Mouse (Mus musculus): ENCODE data around the gene Apela. TPM values are rescaled to one million over a fixed set of nuclear protein-coding genes. Genes with fewer than 3 reads are reported as not detected.

The Apela gene
- polyA plus RNA-seq, 2 experiments: 0.27 to 0.37 TPM

GRCm38 (mm10) chr8:65068473-65068819 lies 31.3 kb upstream of the Apela start:
- no peak overlapping the region for H3K4me2 ChIP-seq (ENCODE audit: low read depth)

GRCm38 (mm10) chr8:65067694-65068472 lies 30.7 kb upstream of the Apela start:
- Histone ChIP-seq H3K36me3 (replicated peaks; ENCODE audit: control insufficient read depth, insufficient read depth, low read depth) (no peaks in the 10 kb centered on the region), H3K27ac (no peak overlapping the region), H3K4me3 (ENCODE audit: insufficient read depth in 1 of 2, low read depth in 2 of 2, low read length in 2 of 2) (no peak overlapping the region), H3K4me1 (replicated peaks; ENCODE audit: control insufficient read depth in 2 of 2, insufficient read depth in 2 of 2, low read length in 1 of 2) (no peaks in the 10 kb centered on the region), H3K9me3 (ENCODE audit: control insufficient read depth, low read length) (no peaks in the 10 kb centered on the region), H3K27me3 (ENCODE audit: control insufficient read depth, insufficient read depth, low read length) (no peaks in the 10 kb centered on the region), H3K4me2 (ENCODE audit: low read depth) (no peak overlapping the region), H3K9ac (replicated peaks) (no peak overlapping the region)
- ATAC-seq (ENCODE audit: insufficient read depth): no peak
- WGBS (ENCODE audit: insufficient replicate concordance): 46% methylated on average over 10 of the region's 10 CpGs
- no peak for DNase-seq (ENCODE audit: low read depth in 3 of 3, low spot score in 3 of 3)
- no peak for TF ChIP-seq CTCF (IDR thresholded peaks at IDR 0.05; ENCODE audit: low read depth)

More at GRCm38 (mm10) chr8:65068473-65068819, 31.3 kb upstream of the Apela start:
- TF ChIP-seq EP300 (IDR thresholded peaks at IDR 0.05; ENCODE audit: low read depth) (no peak), CTCF (IDR thresholded peaks at IDR 0.05; ENCODE audit: low read depth) (no peak)
- ATAC-seq (ENCODE audit: insufficient read depth): no peak
- Histone ChIP-seq H3K4me1 (replicated peaks; ENCODE audit: control insufficient read depth in 2 of 2, insufficient read depth in 2 of 2, low read length in 1 of 2) (no peaks in the 10 kb centered on the region), H3K27ac (no peak overlapping the region), H3K36me3 (replicated peaks; ENCODE audit: control insufficient read depth, insufficient read depth, low read depth) (no peaks in the 10 kb centered on the region), H3K4me3 (ENCODE audit: insufficient read depth in 1 of 2, low read depth in 2 of 2, low read length in 2 of 2) (no peak overlapping the region), H3K9me3 (ENCODE audit: control insufficient read depth, low read length) (no peaks in the 10 kb centered on the region), H3K9ac (replicated peaks) (no peak overlapping the region), H3K27me3 (ENCODE audit: control insufficient read depth, insufficient read depth, low read length) (no peaks in the 10 kb centered on the region)
- WGBS (ENCODE audit: insufficient replicate concordance): 71% methylated on average over 4 of the region's 4 CpGs
- no peak for DNase-seq (ENCODE audit: low read depth in 3 of 3, low spot score in 3 of 3)

GRCm38 (mm10) chr8:65067031-65067430 lies 29.9 kb upstream of the Apela start:
- Histone ChIP-seq H3K4me2 (ENCODE audit: low read depth) (no peak overlapping the region), H3K9ac (replicated peaks) (no peak overlapping the region), H3K4me3 (ENCODE audit: insufficient read depth in 1 of 2, low read depth in 2 of 2, low read length in 2 of 2) (no peak overlapping the region), H3K36me3 (replicated peaks; ENCODE audit: control insufficient read depth, insufficient read depth, low read depth) (no peaks in the 10 kb centered on the region), H3K4me1 (replicated peaks; ENCODE audit: control insufficient read depth in 2 of 2, insufficient read depth in 2 of 2, low read length in 1 of 2) (no peaks in the 10 kb centered on the region), H3K27ac (no peak overlapping the region), H3K27me3 (ENCODE audit: control insufficient read depth, insufficient read depth, low read length) (no peaks in the 10 kb centered on the region), H3K9me3 (ENCODE audit: control insufficient read depth, low read length) (no peaks in the 10 kb centered on the region)
- 69% methylated on average over 4 of the region's 4 CpGs for WGBS (ENCODE audit: insufficient replicate concordance)
- ATAC-seq (ENCODE audit: insufficient read depth) (no peak), DNase-seq (ENCODE audit: low read depth in 3 of 3, low spot score in 3 of 3) (no peak)
- TF ChIP-seq EP300 (IDR thresholded peaks at IDR 0.05; ENCODE audit: low read depth) (no peak), CTCF (IDR thresholded peaks at IDR 0.05; ENCODE audit: low read depth) (no peak)

GRCm38 (mm10) chr8:65065622-65066021 lies 28.5 kb upstream of the Apela start:
- H3K9ac ChIP-seq (replicated peaks): no peak overlapping the region
- WGBS (ENCODE audit: insufficient replicate concordance): 79% methylated on average over 3 of the region's 3 CpGs
- H3K9me3 ChIP-seq (ENCODE audit: control insufficient read depth, low read length): no peaks in the 10 kb centered on the region
- no peak overlapping the region for H3K4me2 ChIP-seq (ENCODE audit: low read depth)
- no peaks in the 10 kb centered on the region for H3K27me3 ChIP-seq (ENCODE audit: control insufficient read depth, insufficient read depth, low read length)
- no peak for ATAC-seq (ENCODE audit: insufficient read depth)
- no peaks in the 10 kb centered on the region for H3K4me1 ChIP-seq (replicated peaks; ENCODE audit: control insufficient read depth in 2 of 2, insufficient read depth in 2 of 2, low read length in 1 of 2)
- TF ChIP-seq CTCF (IDR thresholded peaks at IDR 0.05; ENCODE audit: low read depth) (no peak), EP300 (IDR thresholded peaks at IDR 0.05; ENCODE audit: low read depth) (no peak)
- no peak overlapping the region for H3K4me3 ChIP-seq (ENCODE audit: insufficient read depth in 1 of 2, low read depth in 2 of 2, low read length in 2 of 2)
- H3K36me3 ChIP-seq (replicated peaks; ENCODE audit: control insufficient read depth, insufficient read depth, low read depth): no peaks in the 10 kb centered on the region
- DNase-seq (ENCODE audit: low read depth in 3 of 3, low spot score in 3 of 3): no peak
- no peak overlapping the region for H3K27ac ChIP-seq

GRCm38 (mm10) chr8:65064071-65064470 lies 26.9 kb upstream of the Apela start:
- no peaks in the 10 kb centered on the region for H3K36me3 ChIP-seq (replicated peaks; ENCODE audit: control insufficient read depth, insufficient read depth, low read depth)

More at GRCm38 (mm10) chr8:65064071-65064470, 26.9 kb upstream of the Apela start:
- H3K27me3 ChIP-seq (ENCODE audit: control insufficient read depth, insufficient read depth, low read length): no peaks in the 10 kb centered on the region
- ATAC-seq (ENCODE audit: insufficient read depth) (no peak), DNase-seq (ENCODE audit: low read depth in 3 of 3, low spot score in 3 of 3) (no peak)
- no peaks in the 10 kb centered on the region for H3K9me3 ChIP-seq (ENCODE audit: control insufficient read depth, low read length)
- WGBS (ENCODE audit: insufficient replicate concordance): 39% methylated on average over 2 of the region's 2 CpGs
- no peak overlapping the region for H3K9ac ChIP-seq (replicated peaks)
- H3K4me3 ChIP-seq (ENCODE audit: insufficient read depth in 1 of 2, low read depth in 2 of 2, low read length in 2 of 2): no peak overlapping the region
- H3K27ac ChIP-seq: no peak overlapping the region
- H3K4me2 ChIP-seq (ENCODE audit: low read depth): no peak overlapping the region
- no peaks in the 10 kb centered on the region for H3K4me1 ChIP-seq (replicated peaks; ENCODE audit: control insufficient read depth in 2 of 2, insufficient read depth in 2 of 2, low read length in 1 of 2)
- TF ChIP-seq CTCF (IDR thresholded peaks at IDR 0.05; ENCODE audit: low read depth): no peak
- TF ChIP-seq EP300 (IDR thresholded peaks at IDR 0.05; ENCODE audit: low read depth): no peak
